Mouse (Mus musculus) heart, adult 9 months (tissue): ENCODE data around the gene Pigl.
A peak's percentile ranks its signal among the peaks of the same experiment; 100 is the strongest.

Source experiments
- DNase-seq, 2 experiments: peaks; one replicate each; pipeline ENCODE4 v3.0.0; 2022; ENCODE audit warnings: low spot score in 2 of 2

Gene Pigl

GRCm38 (mm10) chr11:62557205-62557604 lies 98.9 kb downstream of the Pigl start:
- DNase-seq, result no peak

- DNase-seq, result no peak
Observed at GRCm38 (mm10) chr11:62558152-62558551, 99.9 kb downstream of the Pigl start.

DNA sequence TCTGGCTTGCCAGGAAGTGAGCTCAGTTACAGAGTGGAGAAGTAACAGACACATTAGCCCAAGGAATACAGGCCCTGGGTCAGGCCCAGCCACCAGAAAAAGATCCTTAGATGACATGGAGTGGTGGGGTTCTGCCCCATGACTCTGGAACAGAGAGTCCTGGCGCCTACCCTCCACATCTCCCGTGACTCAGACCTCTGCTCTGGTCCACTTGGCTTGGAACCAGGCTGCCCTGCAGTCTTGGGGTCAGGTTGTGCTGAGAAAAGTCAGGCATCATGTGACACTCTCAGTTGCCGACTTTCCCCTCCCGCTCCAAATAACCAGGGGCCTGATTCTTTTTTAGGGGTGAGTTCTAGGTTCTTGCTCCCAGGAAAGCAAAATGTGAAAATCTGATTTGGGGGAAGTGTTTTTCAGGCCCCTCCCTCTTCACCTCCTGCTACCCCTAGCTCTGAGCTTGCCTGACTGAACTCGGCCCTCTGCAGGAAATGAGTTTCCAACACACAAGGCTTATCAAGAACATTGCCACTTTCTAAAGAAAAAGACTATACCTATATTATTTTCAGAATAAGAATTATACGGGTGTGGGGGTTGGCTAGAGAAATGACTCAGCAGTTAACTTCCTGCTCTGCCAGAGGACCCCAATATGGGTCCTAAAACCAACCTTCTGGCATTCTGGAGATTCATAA lies 100.8 kb downstream of the Pigl start:
- peak; percentile 63 to 67 for DNase-seq

DNA sequence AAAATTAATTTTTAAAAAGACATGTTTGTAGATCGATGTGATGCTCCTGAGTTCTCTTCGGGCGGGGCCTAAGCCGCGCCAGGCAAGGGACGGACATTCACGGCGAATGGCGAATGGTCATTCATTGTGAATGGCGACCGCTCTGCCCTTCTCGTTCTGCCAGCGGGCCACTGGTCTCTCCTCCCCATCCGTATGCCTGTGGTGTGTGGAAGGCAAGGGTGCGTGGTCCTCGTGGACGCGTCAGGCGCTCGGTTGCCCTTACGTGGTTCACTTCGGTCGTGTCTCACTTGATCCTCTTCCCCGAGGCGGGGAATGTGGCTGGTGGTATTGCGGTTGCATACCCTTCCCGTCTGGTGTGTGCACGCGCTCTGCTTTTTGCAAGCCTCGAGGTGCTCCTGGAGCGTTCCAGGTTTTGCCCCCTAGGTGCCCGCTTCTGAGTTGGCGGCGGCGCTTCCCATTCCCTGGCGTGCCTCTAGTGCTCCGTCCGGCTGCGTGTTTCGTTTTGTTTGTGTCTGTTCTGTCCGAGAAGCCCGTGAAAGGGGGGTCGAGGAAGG lies 102.3 kb downstream of the Pigl start:
- DNase-seq, result no peak

DNA sequence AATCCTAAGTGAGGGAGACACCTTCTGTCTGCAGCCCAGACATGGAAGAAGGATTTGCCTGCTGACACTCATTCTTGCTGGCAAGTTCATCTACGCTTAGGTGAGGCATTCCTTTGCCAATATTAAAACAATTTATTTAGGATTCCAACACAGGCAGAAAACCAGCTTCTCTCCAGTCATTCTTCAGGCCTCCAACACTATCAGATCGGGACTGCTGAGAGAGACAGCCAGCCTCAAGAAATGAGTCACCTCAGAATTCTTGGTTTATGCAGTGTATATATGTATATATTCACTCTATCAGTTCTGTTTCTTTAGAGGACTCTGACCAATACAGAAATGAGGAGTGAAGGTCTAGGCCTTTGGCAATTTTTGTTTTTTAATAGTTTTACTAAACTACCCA lies 105.3 kb downstream of the Pigl start:
- no peak for DNase-seq
